ENCODE assay signal across 11 mouse cellular contexts in genomic region chr10:70495106-70496104, GRCm38 (mm10). TPM values are rescaled to one million over a fixed set of nuclear protein-coding genes. Genes with fewer than 3 reads are reported as not detected.
DNase-seq lines count a peak whose midpoint lies in the region; ATAC-seq and TF ChIP-seq lines count a peak whose summit lies in the region.
"Had no signal": no experiment of that assay in that cellular context is flagged by ENCODE, and none has a peak within 500 bp of the region (broad histone marks: within the 10 kb centered on the region; RNA-seq: fewer than 3 reads in every experiment).

No protein-coding gene starts in this region.

- no peak for ATAC-seq in heart, embryonic 14.5 days (ENCODE audit: insufficient number of reproducible peaks, insufficient read depth, low FRiP score, low read depth)
- peak; percentile 52; the same call in 1 of the 2 replicates for ATAC-seq in lung, embryonic 15.5 days (ENCODE audit: borderline replicate concordance, extremely low read depth, low FRiP score, low TSS enrichment)

- no peak overlapping the region for H3ac ChIP-seq in myocyte (ENCODE audit: control insufficient read depth, insufficient read length)

- H3K4me2 ChIP-seq in heart, embryonic 14.5 days (ENCODE audit: low read length): no peak overlapping the region
- H3K4me2 ChIP-seq in lung, embryonic 15.5 days: no peak overlapping the region
- H3K4me2 ChIP-seq in myocyte (ENCODE audit: low read depth): peak overlapping the region; percentile 34
- H3K4me2 ChIP-seq: limb, embryonic 13.5 days had no signal

- DNase-seq in heart, adult 8-10 months (ENCODE audit: low spot score): no peak
- no peak for DNase-seq in lung, adult 2 months
- DNase-seq in urinary bladder, postnatal 36 days (ENCODE audit: low spot score in 2 of 2): no peak
- DNase-seq: thymus, adult 18-20 months had no signal

- H3K4me1 ChIP-seq in heart, embryonic 14.5 days (ENCODE audit: control insufficient read depth in 2 of 2, insufficient read depth in 2 of 2, low read length in 2 of 2): peaks cover 0 to 4% of the 10 kb centered on the region in 2 experiments; a peak in 3 of 4 replicates
- H3K4me1 ChIP-seq in lung, embryonic 15.5 days: peaks cover 22% of the 10 kb centered on the region
- no peaks in the 10 kb centered on the region; the same call in 1 of the 2 replicates for H3K4me1 ChIP-seq in lung, adult 2 months (ENCODE audit: control insufficient read depth, insufficient read depth, low read length)
- peaks cover 9% of the 10 kb centered on the region for H3K4me1 ChIP-seq in cortical plate, adult 2 months (ENCODE audit: control insufficient read depth, insufficient read depth, low read length)

- no peaks in the 10 kb centered on the region for H3K79me2 ChIP-seq in myocyte (ENCODE audit: control insufficient read depth, insufficient read depth)

- no peaks in the 10 kb centered on the region for H3K27me3 ChIP-seq in heart, embryonic 14.5 days (ENCODE audit: control insufficient read depth, insufficient read depth, low read length)
- no peaks in the 10 kb centered on the region for H3K27me3 ChIP-seq in lung, embryonic 15.5 days
- no peaks in the 10 kb centered on the region for H3K27me3 ChIP-seq in myocyte (ENCODE audit: control insufficient read depth, insufficient read depth, insufficient read length)
- H3K27me3 ChIP-seq: limb, embryonic 13.5 days had no signal

- TF ChIP-seq CTCF in lung, adult 2 months (IDR thresholded peaks at IDR 0.05; ENCODE audit: insufficient read depth, low read length): no peak
- no peak for TF ChIP-seq CTCF in cortical plate, adult 2 months (IDR thresholded peaks at IDR 0.05; ENCODE audit: extremely low read depth, insufficient read depth, low read length)

- 72% methylated on average over 4 of the region's 4 CpGs for WGBS in heart, embryonic 14.5 days
- 53% methylated on average over 4 of the region's 4 CpGs for WGBS in lung, embryonic 15.5 days
- 62% methylated on average over 4 of the region's 4 CpGs for WGBS in lung, adult 2 months

- no peak for TF ChIP-seq POLR2A in lung, adult 2 months (IDR thresholded peaks at IDR 0.05; ENCODE audit: borderline replicate concordance, extremely low read depth, low read depth, low read length)
- no peak for TF ChIP-seq POLR2A in cortical plate, adult 2 months (IDR thresholded peaks at IDR 0.05; ENCODE audit: extremely low read depth, insufficient read depth, low read length)
- no peak for TF ChIP-seq POLR2A in myocyte (IDR thresholded peaks at IDR 0.05; ENCODE audit: insufficient read length, low read depth)

- H3K4me3 ChIP-seq in heart, embryonic 14.5 days (ENCODE audit: control insufficient read depth in 1 of 2, insufficient read depth in 1 of 2, low read depth in 1 of 2, low read length in 2 of 2): no peak overlapping the region
- H3K4me3 ChIP-seq in lung, embryonic 15.5 days: no peak overlapping the region
- H3K4me3 ChIP-seq in lung, adult 2 months (replicated peaks; ENCODE audit: extremely low read depth, low read depth, low read length): no peak overlapping the region
- H3K4me3 ChIP-seq in cortical plate, adult 2 months (ENCODE audit: insufficient read depth, low read length): no peak overlapping the region
- no peak overlapping the region for H3K4me3 ChIP-seq in myocyte
- H3K4me3 ChIP-seq: limb, embryonic 13.5 days; midbrain, embryonic 10.5 days had no signal

- H3K27ac ChIP-seq in heart, embryonic 14.5 days (replicated peaks in 1 of 2; ENCODE audit: control insufficient read depth in 1 of 2, insufficient read depth in 1 of 2, low read depth in 2 of 2, low read length in 2 of 2): peak overlapping the region; percentile 55 to 67
- H3K27ac ChIP-seq in lung, embryonic 15.5 days: peak overlapping the region; percentile 25; the same call in 1 of the 2 replicates
- H3K27ac ChIP-seq in cortical plate, adult 2 months (ENCODE audit: insufficient read depth, low read length): peak overlapping the region; percentile 60
- H3K27ac ChIP-seq: limb, embryonic 13.5 days; midbrain, embryonic 10.5 days had no signal

- no peak overlapping the region for H3K9ac ChIP-seq in heart, embryonic 14.5 days (ENCODE audit: low read length)
- H3K9ac ChIP-seq in lung, embryonic 15.5 days: no peak overlapping the region
- H3K9ac ChIP-seq: limb, embryonic 13.5 days had no signal

- H3K9me3 ChIP-seq in heart, embryonic 14.5 days (ENCODE audit: control insufficient read depth, low read length): no peaks in the 10 kb centered on the region
- H3K9me3 ChIP-seq in lung, embryonic 15.5 days: no peaks in the 10 kb centered on the region
- H3K9me3 ChIP-seq: limb, embryonic 13.5 days; midbrain, embryonic 10.5 days had no signal

- no peaks in the 10 kb centered on the region for H3K36me3 ChIP-seq in heart, embryonic 14.5 days (ENCODE audit: control insufficient read depth, insufficient read depth, low read length)
- no peaks in the 10 kb centered on the region for H3K36me3 ChIP-seq in lung, embryonic 15.5 days
- no peaks in the 10 kb centered on the region for H3K36me3 ChIP-seq in myocyte (ENCODE audit: control insufficient read depth, insufficient read depth)
- H3K36me3 ChIP-seq: G1E; limb, embryonic 13.5 days had no signal

TF ChIP-seq in myocyte, 11 proteins besides CTCF, POLR2A, EP300 and RAD21:
- TF ChIP-seq CEBPB (IDR thresholded peaks at IDR 0.05; ENCODE audit: insufficient read depth, poor library complexity, severe bottlenecking): peak; percentile 57; the same call in 1 of the 2 replicates
- no peak for TF ChIP-seq MAX (IDR thresholded peaks at IDR 0.05; ENCODE audit: low read depth)

RNA-seq across cellular contexts. Expression of gene Fam13c, which starts 55.1 kb away (rescaled TPM):
- 12.6 and 12.7 TPM in 2 replicates for polyA plus RNA-seq in heart, embryonic 14.5 days (2014; fragmentation: Nextera tagmentation; extraction: Ambion mirVana)
- 1 to 10 TPM; 4.3 to 6.5 (median 5.4) TPM for total RNA-seq in heart, adult 8-10 months (2022)
- 10.0 and 10.1 TPM in 2 replicates for polyA plus RNA-seq in lung, embryonic 15.5 days (2015; fragmentation: Nextera tagmentation; extraction: Ambion mirVana)
- 5.8 and 8.0 TPM in 2 replicates for polyA plus RNA-seq in lung, adult 2 months (2012; rRNA removed)
- 27.7 and 28.2 TPM in 2 replicates for polyA plus RNA-seq in cortical plate, adult 2 months (2012; rRNA removed)
- polyA plus RNA-seq in myocyte (2012; fragmentation: generic; extraction: Trizol): 15.0 TPM
- polyA plus RNA-seq: G1E had no signal
